Mouse (Mus musculus) ZHBTc4 (cell line): ENCODE data around the gene Stk38.
"Not testable (repeated sequence)": the region's sequence is repeated elsewhere in the genome, so short reads cannot be mapped to it uniquely, and the experiment has no call there.

Source experiments
- DNase-seq: peaks from one replicate; pipeline ENCODE4 v3.0.0-alpha.2; 2011; ENCODE audit warnings: low read depth, low spot score

Gene Stk38

GRCm38 (mm10) chr17:29039351-29039750, 31.6 kb upstream of the Stk38 start:
- DNase-seq = peak; percentile 95

- peak; percentile 29 for DNase-seq
Observed at GRCm38 (mm10) chr17:29035506-29035905, 27.7 kb upstream of the Stk38 start.

- DNase-seq = peak; percentile 20
Observed at GRCm38 (mm10) chr17:29034264-29034663, 26.5 kb upstream of the Stk38 start.

GRCm38 (mm10) chr17:29033569-29034061, 25.8 kb upstream of the Stk38 start:
- peak; percentile 64 for DNase-seq

- DNase-seq = peak; percentile 99
Observed at GRCm38 (mm10) chr17:29032274-29033069, 24.7 kb upstream of the Stk38 start, which contains the start of gene Srsf3. TSS of gene Srsf3 (plus strand) at chr17:29032628.

- DNase-seq = peak; percentile 79
Observed at GRCm38 (mm10) chr17:29031771-29032273, 24.0 kb upstream of the Stk38 start.

- DNase-seq = not testable (repeated sequence)
Observed at GRCm38 (mm10) chr17:29031085-29031711, 23.4 kb upstream of the Stk38 start.

GRCm38 (mm10) chr17:29030321-29031034, 22.7 kb upstream of the Stk38 start:
- peak; percentile 41 for DNase-seq

- no peak for DNase-seq
Observed at GRCm38 (mm10) chr17:29026652-29027356, 19.0 kb upstream of the Stk38 start.

- DNase-seq = peak; percentile 92
Observed at GRCm38 (mm10) chr17:29024896-29025565, 17.2 kb upstream of the Stk38 start.

- no peak for DNase-seq
Observed at GRCm38 (mm10) chr17:29024047-29024892, 16.5 kb upstream of the Stk38 start.

- no peak for DNase-seq
Observed at GRCm38 (mm10) chr17:29023346-29023745, 15.6 kb upstream of the Stk38 start.

GRCm38 (mm10) chr17:29022230-29022819, 14.5 kb upstream of the Stk38 start:
- no peak for DNase-seq

GRCm38 (mm10) chr17:29020444-29020843, 12.6 kb upstream of the Stk38 start:
- DNase-seq = no peak

- DNase-seq = no peak
Observed at GRCm38 (mm10) chr17:29019391-29019790, 11.6 kb upstream of the Stk38 start.

- DNase-seq = peak; percentile 89
Observed at GRCm38 (mm10) chr17:29018292-29018984, 10.6 kb upstream of the Stk38 start.

GRCm38 (mm10) chr17:29016705-29017104, 8.9 kb upstream of the Stk38 start:
- no peak for DNase-seq

GRCm38 (mm10) chr17:29015638-29016037, 7.8 kb upstream of the Stk38 start:
- DNase-seq = peak; percentile 85

GRCm38 (mm10) chr17:29014235-29014634, 6.4 kb upstream of the Stk38 start:
- DNase-seq = no peak
